Mouse (Mus musculus) forebrain, embryonic 11.5 days (tissue): ENCODE measurements around the gene Olfr1164. TPM values are rescaled to one million over a fixed set of nuclear protein-coding genes. Genes with fewer than 3 reads are reported as not detected.

Source experiments
- ATAC-seq: fragments of 200-750 bp; cut with Nextera tagmentation; replicated peaks from 2 replicates; pipeline ENCODE4 v1.8.0; 2017; ENCODE audit warnings: moderate TSS enrichment; ENCODE audit not compliant: low FRiP score
- DNase-seq: peaks from one replicate; pipeline ENCODE4 v3.0.0-alpha.2; 2017; ENCODE audit warnings: low spot score
- H3K27ac ChIP-seq: fragments of 300-500 bp; sonication (generic); 2 replicates; pipeline ENCODE4 v1.5.1; 2014; ENCODE audit warnings: low read depth, low read length
- H3K27me3 ChIP-seq: fragments of 300-500 bp; sonication (generic); 2 replicates; pipeline ENCODE4 v1.6.1; 2014; ENCODE audit warnings: mild to moderate bottlenecking, low read length, mixed read lengths; ENCODE audit not compliant: control insufficient read depth, insufficient read depth
- H3K36me3 ChIP-seq: fragments of 300-500 bp; sonication (generic); 2 replicates; pipeline ENCODE4 v1.6.1; 2014; ENCODE audit warnings: mild to moderate bottlenecking, low read length, moderate library complexity, mixed read lengths; ENCODE audit not compliant: control insufficient read depth, insufficient read depth
- H3K4me1 ChIP-seq: fragments of 300-500 bp; sonication (generic); replicated peaks from 2 replicates; pipeline ENCODE4 v1.6.1; 2014; ENCODE audit warnings: low read length, mixed read lengths; ENCODE audit not compliant: control insufficient read depth, insufficient read depth
- H3K4me2 ChIP-seq: fragments of 300-500 bp; sonication (generic); 2 replicates; pipeline ENCODE4 v1.6.1; 2014; ENCODE audit warnings: low read depth, mild to moderate bottlenecking, low read length, moderate library complexity, mixed read lengths; ENCODE audit not compliant: severe bottlenecking
- H3K4me3 ChIP-seq: fragments of 300-500 bp; sonication (generic); 2 replicates; pipeline ENCODE4 v1.5.1; 2014; ENCODE audit warnings: low read depth, low read length
- H3K9ac ChIP-seq: fragments of 300-500 bp; sonication (generic); 2 replicates; pipeline ENCODE4 v1.6.1; 2014; ENCODE audit warnings: low read length
- H3K9me3 ChIP-seq: fragments of 300-500 bp; sonication (generic); 2 replicates; pipeline ENCODE4 v1.6.1; 2016; ENCODE audit warnings: low read length, mixed read lengths; ENCODE audit not compliant: control insufficient read depth
- WGBS: fragments of 180-500 bp; shearing (Covaris S2); extraction: QIAGEN DNeasy Blood & Tissue Kit; methylation state at CpG from one replicate; pipeline ENCODE4 v1.1.7; 2014; 5-methylcytosine and 5-hydroxymethylcytosine counted together
- polyA plus RNA-seq: library from polyadenylated mRNA; unstranded; fragments of >200 nt; fragmentation: Nextera tagmentation; extraction: Ambion mirVana; gene quantifications from 2 replicates; pipeline ENCODE4 v1.2.1, GENCODE M21; 2014

Olfr1164 gene
- polyA plus RNA-seq, result not detected in 2 replicates

- no peaks in the 10 kb centered on the region for H3K27me3 ChIP-seq
- DNase-seq (no peak), ATAC-seq (no peak)
- no peaks in the 10 kb centered on the region for H3K36me3 ChIP-seq
- WGBS, result 81% methylated on average over 4 of the region's 4 CpGs
- no peak within 1 kb of the TSS for H3K27ac ChIP-seq
- no peak within 1 kb of the TSS for H3K9ac ChIP-seq
- no peak within 1 kb of the TSS for H3K4me2 ChIP-seq
- no peaks in the 10 kb centered on the region for H3K9me3 ChIP-seq
- H3K4me1 ChIP-seq, result no peaks in the 10 kb centered on the region
- no peak within 1 kb of the TSS for H3K4me3 ChIP-seq
These were observed at the start of gene Olfr1164 for GRCm38 (mm10) chr2:88093866-88094265. Olfr1164 (minus strand) TSS chr2:88093966.

GRCm38 (mm10) chr2:88128172-88128571, 34.4 kb upstream of the Olfr1164 start, which contains the start of gene Olfr1166:
Olfr1166 (minus strand) TSS chr2:88128272.
- Histone ChIP-seq H3K9me3 (no peaks in the 10 kb centered on the region), H3K4me3 (no peak within 1 kb of the TSS), H3K36me3 (no peaks in the 10 kb centered on the region), H3K9ac (no peak within 1 kb of the TSS), H3K27me3 (no peaks in the 10 kb centered on the region), H3K27ac (no peak within 1 kb of the TSS), H3K4me2 (no peak within 1 kb of the TSS), H3K4me1 (no peaks in the 10 kb centered on the region)
- ATAC-seq, result no peak
- no peak for DNase-seq
- 91% methylated on average over 1 of the region's 1 CpGs for WGBS

- Histone ChIP-seq H3K27ac (no peak within 1 kb of the TSS), H3K36me3 (no peaks in the 10 kb centered on the region), H3K4me3 (no peak within 1 kb of the TSS), H3K9me3 (no peaks in the 10 kb centered on the region), H3K4me1 (no peaks in the 10 kb centered on the region), H3K27me3 (no peaks in the 10 kb centered on the region), H3K4me2 (no peak within 1 kb of the TSS), H3K9ac (no peak within 1 kb of the TSS)
- ATAC-seq, result no peak
- no peak for DNase-seq
These were observed 22.0 kb downstream of the Olfr1164 start, which contains the start of gene Olfr1163 for GRCm38 (mm10) chr2:88071730-88072129. Olfr1163 (minus strand) TSS chr2:88071830.

GRCm38 (mm10) chr2:88063587-88063986, 30.2 kb downstream of the Olfr1164 start:
- 64% methylated on average over 2 of the region's 2 CpGs for WGBS
- Histone ChIP-seq H3K4me3 (no peak overlapping the region), H3K4me2 (no peak overlapping the region), H3K27ac (no peak overlapping the region), H3K4me1 (no peaks in the 10 kb centered on the region), H3K9ac (no peak overlapping the region), H3K27me3 (no peaks in the 10 kb centered on the region), H3K36me3 (no peaks in the 10 kb centered on the region), H3K9me3 (no peaks in the 10 kb centered on the region)
- DNase-seq, result no peak
- ATAC-seq, result no peak

- Histone ChIP-seq H3K27me3 (no peaks in the 10 kb centered on the region), H3K36me3 (no peaks in the 10 kb centered on the region), H3K4me3 (no peak within 1 kb of the TSS), H3K4me1 (no peaks in the 10 kb centered on the region), H3K27ac (no peak within 1 kb of the TSS), H3K9me3 (no peaks in the 10 kb centered on the region), H3K4me2 (no peak within 1 kb of the TSS), H3K9ac (no peak within 1 kb of the TSS)
- no peak for DNase-seq
- ATAC-seq, result no peak
- WGBS, result 72% methylated on average over 1 of the region's 1 CpGs
These were observed 42.7 kb downstream of the Olfr1164 start, which contains the start of gene Olfr1162 for GRCm38 (mm10) chr2:88051029-88051428. Olfr1162 (minus strand) TSS chr2:88051129.

Other genes with a start within 250 kb of the Olfr1164 start
- not detected in 2 replicates for gene Olfr1150-ps1, start 250.0 kb downstream of the Olfr1164 start, polyA plus RNA-seq
- gene Olfr1151, start 238.1 kb downstream of the Olfr1164 start, polyA plus RNA-seq, result not detected in 2 replicates
- gene Olfr1152, start 227.5 kb downstream of the Olfr1164 start, polyA plus RNA-seq, result 0.03 TPM in 1 of 2 replicates, not detected in the other
- not detected in 2 replicates for gene Olfr1153, start 199.0 kb downstream of the Olfr1164 start, polyA plus RNA-seq
- gene Olfr1154, start 188.8 kb downstream of the Olfr1164 start, polyA plus RNA-seq, result not detected in 2 replicates
- not detected in 2 replicates for gene Olfr1155, start 148.8 kb downstream of the Olfr1164 start, polyA plus RNA-seq
- gene Olfr1156, start 140.9 kb downstream of the Olfr1164 start, polyA plus RNA-seq, result not detected in 2 replicates
- gene Olfr1157, start 125.7 kb downstream of the Olfr1164 start, polyA plus RNA-seq, result not detected in 2 replicates
- not detected in 2 replicates for gene Olfr74, start 119.3 kb downstream of the Olfr1164 start, polyA plus RNA-seq
- not detected in 2 replicates for gene Olfr1158, start 103.9 kb downstream of the Olfr1164 start, polyA plus RNA-seq
- gene Olfr1160, start 85.7 kb downstream of the Olfr1164 start, polyA plus RNA-seq, result not detected in 2 replicates
- gene Olfr1161, start 71.2 kb downstream of the Olfr1164 start, polyA plus RNA-seq, result not detected in 2 replicates
- not detected in 2 replicates for gene Olfr73, start 56.3 kb downstream of the Olfr1164 start, polyA plus RNA-seq
- not detected in 2 replicates for gene Olfr1162, start 42.8 kb downstream of the Olfr1164 start, polyA plus RNA-seq
- gene Olfr1163, start 22.1 kb downstream of the Olfr1164 start, polyA plus RNA-seq, result not detected in 2 replicates
- gene Olfr1166, start 34.3 kb upstream of the Olfr1164 start, polyA plus RNA-seq, result not detected in 2 replicates
- gene Olfr1167, start 61.2 kb upstream of the Olfr1164 start, polyA plus RNA-seq, result not detected in 2 replicates
- not detected in 2 replicates for gene Olfr1168, start 87.9 kb upstream of the Olfr1164 start, polyA plus RNA-seq
- gene Olfr1170, start 134.4 kb upstream of the Olfr1164 start, polyA plus RNA-seq, result not detected in 2 replicates
- not detected in 2 replicates for gene Olfr1173, start 185.9 kb upstream of the Olfr1164 start, polyA plus RNA-seq
- gene Olfr1174-ps, start 221.2 kb upstream of the Olfr1164 start, polyA plus RNA-seq, result not detected in 2 replicates
- gene Olfr1175-ps, start 233.2 kb upstream of the Olfr1164 start, polyA plus RNA-seq, result not detected in 2 replicates
- not detected in 2 replicates for gene Olfr1176, start 242.8 kb upstream of the Olfr1164 start, polyA plus RNA-seq